Mouse (Mus musculus) intestine, postnatal 0 days (tissue): ENCODE results near the gene Zfp287. TPM values are rescaled to one million over a fixed set of nuclear protein-coding genes. Genes with fewer than 3 reads are reported as not detected.
A peak's percentile ranks its signal among the peaks of the same experiment; 100 is the strongest.

Source experiments
- ATAC-seq: fragments of 200-750 bp; cut with Nextera tagmentation; 2 replicates; pipeline ENCODE4 v1.8.0; 2017; ENCODE audit warnings: mild to moderate bottlenecking, moderate TSS enrichment, moderate library complexity
- H3K27ac ChIP-seq: fragments of 300-500 bp; sonication (generic); 2 replicates; pipeline ENCODE4 v1.5.1; 2014; ENCODE audit warnings: mild to moderate bottlenecking, low read depth, low read length, moderate library complexity
- H3K27me3 ChIP-seq: fragments of 300-500 bp; sonication (generic); replicated peaks from 2 replicates; pipeline ENCODE4 v1.6.1; 2014; ENCODE audit warnings: low read length, mixed read lengths; ENCODE audit not compliant: control insufficient read depth, insufficient read depth
- H3K36me3 ChIP-seq: fragments of 300-500 bp; sonication (generic); 2 replicates; pipeline ENCODE4 v1.6.1; 2014; ENCODE audit warnings: mild to moderate bottlenecking, moderate library complexity; ENCODE audit not compliant: control insufficient read depth, insufficient read depth
- H3K4me1 ChIP-seq: fragments of 300-500 bp; sonication (generic); replicated peaks from 2 replicates; pipeline ENCODE4 v1.6.1; 2014; ENCODE audit warnings: antibody characterized with exemption, low read length, mixed read lengths; ENCODE audit not compliant: control insufficient read depth, insufficient read depth
- H3K4me2 ChIP-seq: fragments of 300-500 bp; sonication (generic); replicated peaks from 2 replicates; pipeline ENCODE4 v1.6.1; 2014; ENCODE audit warnings: low read depth, mild to moderate bottlenecking, moderate library complexity
- H3K4me3 ChIP-seq: fragments of 300-500 bp; sonication (generic); 2 replicates; pipeline ENCODE4 v1.5.1; 2014; ENCODE audit warnings: low read depth, low read length
- H3K9ac ChIP-seq: fragments of 300-500 bp; sonication (generic); 2 replicates; pipeline ENCODE4 v1.6.1; 2014; ENCODE audit warnings: mild to moderate bottlenecking, low read depth, low read length
- H3K9me3 ChIP-seq: fragments of 300-500 bp; sonication (generic); 2 replicates; pipeline ENCODE4 v1.6.1; 2016; ENCODE audit warnings: mixed run types; ENCODE audit not compliant: control insufficient read depth
- CTCF ChIP-seq: sonication (generic); IDR thresholded peaks from 2 replicates; pipeline ENCODE4 v1.5.1; 2016; ENCODE audit warnings: low read depth, mild to moderate bottlenecking, control low read depth, antibody characterized with exemption, moderate library complexity
- WGBS: fragments of 180-500 bp; shearing (Covaris S2); extraction: QIAGEN DNeasy Blood & Tissue Kit; methylation state at CpG from one replicate; pipeline ENCODE4 v1.1.7; 2014; 5-methylcytosine and 5-hydroxymethylcytosine counted together
- polyA plus RNA-seq: library from polyadenylated mRNA; unstranded; fragments of >200 nt; fragmentation: Nextera tagmentation; extraction: Ambion mirVana; gene quantifications from 2 replicates; pipeline ENCODE4 v1.2.1, GENCODE M21; 2015

Zfp287 gene
- polyA plus RNA-seq, 1 experiment from 2014 or later, result 1.5 TPM

DNA sequence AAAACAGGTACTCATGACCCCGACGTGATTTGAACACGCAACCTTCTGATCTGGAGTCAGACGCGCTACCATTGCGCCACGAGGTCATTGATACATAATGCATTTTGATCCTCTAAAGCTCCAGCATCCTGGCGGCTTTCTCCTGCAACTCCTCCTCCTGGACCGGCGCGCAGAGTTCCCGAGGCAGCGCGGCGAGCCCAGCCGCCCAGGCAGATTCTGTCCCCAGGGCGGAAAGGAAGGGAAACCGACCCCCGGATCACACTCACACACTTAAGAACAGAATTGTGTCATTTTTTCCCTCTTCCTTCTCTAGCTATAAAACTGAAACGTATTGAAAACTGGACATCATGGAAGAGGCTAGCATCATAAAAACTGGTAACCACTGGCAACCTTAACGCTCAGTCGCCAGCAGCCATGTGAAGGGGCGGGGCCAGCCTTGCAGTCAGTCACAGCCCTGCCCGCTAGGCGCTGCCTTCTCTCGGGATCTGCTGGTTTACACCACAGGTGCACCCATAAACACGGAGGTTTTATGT is 14.4 kb upstream of the Zfp287 start:
- H3K36me3 ChIP-seq, result no peaks in the 10 kb centered on the region
- H3K9me3 ChIP-seq, result no peaks in the 10 kb centered on the region
- H3K27me3 ChIP-seq, result peaks cover 5% of the 10 kb centered on the region; the same call in 1 of the 2 replicates
- H3K4me1 ChIP-seq, result no peaks in the 10 kb centered on the region
- no peak overlapping the region for H3K27ac ChIP-seq
- WGBS, result 4% methylated on average over 27 of the region's 27 CpGs
- peak overlapping the region; percentile 62 for H3K4me2 ChIP-seq
- peak; percentile 49; the same call in 1 of the 2 replicates for ATAC-seq
- no peak overlapping the region for H3K9ac ChIP-seq
- peak overlapping the region; percentile 30 for H3K4me3 ChIP-seq
- peak; percentile 51 for TF ChIP-seq CTCF

DNA sequence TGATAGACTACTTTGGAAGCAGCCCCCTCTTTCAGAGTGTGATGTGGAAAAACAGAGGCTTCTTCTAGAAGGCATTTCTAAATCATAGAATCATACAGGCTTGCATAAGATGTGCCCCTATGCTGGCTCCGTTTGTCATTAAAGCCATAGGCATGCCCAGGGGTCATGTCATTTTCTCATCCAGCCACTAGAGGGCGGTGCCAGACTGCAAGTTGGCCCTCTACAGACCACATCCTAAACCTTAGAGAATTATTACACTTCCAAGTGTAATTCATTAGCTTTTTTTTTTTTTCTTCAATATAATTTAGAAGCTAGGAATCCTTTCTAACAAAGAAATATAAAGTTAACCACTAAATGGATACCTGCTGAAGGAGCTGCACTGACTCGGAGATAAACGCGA is 12.4 kb upstream of the Zfp287 start:
- Histone ChIP-seq H3K27ac (no peak overlapping the region), H3K9me3 (no peaks in the 10 kb centered on the region), H3K36me3 (no peaks in the 10 kb centered on the region), H3K27me3 (peaks cover 3% of the 10 kb centered on the region; the same call in 1 of the 2 replicates), H3K4me1 (no peaks in the 10 kb centered on the region), H3K4me2 (no peak overlapping the region), H3K9ac (no peak overlapping the region), H3K4me3 (no peak overlapping the region)
- WGBS, result 43% methylated on average over 5 of the region's 5 CpGs
- ATAC-seq, result no peak
- peak; percentile 91 for TF ChIP-seq CTCF

GRCm38 (mm10) chr11:62742261-62742957 is 10.7 kb upstream of the Zfp287 start:
- WGBS, result 79% methylated on average over 10 of the region's 10 CpGs
- ATAC-seq, result no peak
- no peak for TF ChIP-seq CTCF

GRCm38 (mm10) chr11:62741186-62741585 is 9.5 kb upstream of the Zfp287 start:
- H3K4me1 ChIP-seq, result no peaks in the 10 kb centered on the region
- H3K27ac ChIP-seq, result no peak overlapping the region
- H3K9ac ChIP-seq, result no peak overlapping the region
- no peak for TF ChIP-seq CTCF
- H3K36me3 ChIP-seq, result no peaks in the 10 kb centered on the region
- H3K9me3 ChIP-seq, result no peaks in the 10 kb centered on the region
- no peak overlapping the region for H3K4me2 ChIP-seq
- ATAC-seq, result no peak
- H3K4me3 ChIP-seq, result no peak overlapping the region
- WGBS, result 92% methylated on average over 2 of the region's 2 CpGs
- H3K27me3 ChIP-seq, result no peaks in the 10 kb centered on the region; the same call in 1 of the 2 replicates

More at GRCm38 (mm10) chr11:62742261-62742957, 10.7 kb upstream of the Zfp287 start:
- Histone ChIP-seq H3K4me3 (no peak overlapping the region), H3K4me1 (no peaks in the 10 kb centered on the region), H3K27ac (no peak overlapping the region), H3K4me2 (no peak overlapping the region), H3K36me3 (no peaks in the 10 kb centered on the region), H3K9ac (no peak overlapping the region), H3K9me3 (no peaks in the 10 kb centered on the region), H3K27me3 (peaks cover 3% of the 10 kb centered on the region; the same call in 1 of the 2 replicates)

GRCm38 (mm10) chr11:62732665-62733064 is 960 bp upstream of the Zfp287 start:
- no peak for TF ChIP-seq CTCF
- WGBS, result 84% methylated on average over 3 of the region's 3 CpGs

GRCm38 (mm10) chr11:62732022-62732387 is 300 bp upstream of the Zfp287 start:
- WGBS, result 16% methylated on average over 5 of the region's 5 CpGs
- H3K9ac ChIP-seq, result no peak overlapping the region

More at GRCm38 (mm10) chr11:62732665-62733064, 960 bp upstream of the Zfp287 start:
- Histone ChIP-seq H3K4me1 (no peaks in the 10 kb centered on the region), H3K27me3 (no peaks in the 10 kb centered on the region), H3K4me2 (no peak overlapping the region), H3K27ac (no peak overlapping the region), H3K9ac (no peak overlapping the region), H3K36me3 (no peaks in the 10 kb centered on the region), H3K4me3 (no peak overlapping the region), H3K9me3 (no peaks in the 10 kb centered on the region)
- ATAC-seq, result no peak

More at GRCm38 (mm10) chr11:62732022-62732387, 300 bp upstream of the Zfp287 start:
- Histone ChIP-seq H3K27ac (no peak overlapping the region), H3K4me3 (peak overlapping the region; percentile 51), H3K9me3 (no peaks in the 10 kb centered on the region), H3K27me3 (no peaks in the 10 kb centered on the region), H3K4me1 (no peaks in the 10 kb centered on the region), H3K4me2 (peak overlapping the region; percentile 92), H3K36me3 (no peaks in the 10 kb centered on the region)
- ATAC-seq, result no peak
- TF ChIP-seq CTCF, result no peak
